Mouse (Mus musculus): Measurements from ENCODE around the gene Ano7. TPM values are rescaled to one million over a fixed set of nuclear protein-coding genes. Genes with fewer than 3 reads are reported as not detected.
"Not testable (repeated sequence)": the region's sequence is repeated elsewhere in the genome, so short reads cannot be mapped to it uniquely, and the experiment has no call there.

Gene Ano7
- total and polyA plus RNA-seq, 2 experiments from 2014 or later: 0.11 TPM; not detected in 1

DNA sequence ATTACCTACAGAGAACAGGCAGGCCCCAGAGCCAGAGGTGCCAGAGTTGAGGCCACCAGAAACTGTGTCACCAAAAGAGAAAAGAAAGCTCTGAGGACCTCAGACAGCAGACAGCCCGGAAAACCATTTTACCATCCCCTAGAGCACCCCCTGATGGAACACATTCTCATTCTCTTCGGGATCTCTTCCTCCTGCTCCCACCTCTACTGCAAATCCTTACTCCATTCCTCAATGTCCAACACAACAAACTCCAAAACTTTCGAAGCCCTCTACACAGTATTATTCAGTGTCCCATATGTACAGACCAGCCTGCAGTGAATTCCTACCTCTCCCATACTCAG lies 72.1 kb downstream of the Ano7 start:
- peak overlapping the region; percentile 93 for H3K27ac ChIP-seq (ENCODE audit: low read depth)
- no peaks in the 10 kb centered on the region for H3K27me3 ChIP-seq (ENCODE audit: control insufficient read depth, insufficient read depth, low read length)
- WGBS: 16% methylated on average over 3 of the region's 3 CpGs
- H3K36me3 ChIP-seq (replicated peaks; ENCODE audit: control insufficient read depth, insufficient read depth, low read length): peaks cover 8% of the 10 kb centered on the region
- ATAC-seq (ENCODE audit: insufficient read depth, low read depth): peak; percentile 4; the same call in 1 of the 2 replicates
- DNase-seq (ENCODE audit: low spot score): no peak
- peak overlapping the region; percentile 79 for H3K4me2 ChIP-seq (ENCODE audit: low read depth, low read length)
- peaks cover 20% of the 10 kb centered on the region for H3K4me1 ChIP-seq (ENCODE audit: control insufficient read depth, insufficient read depth)
- no peak for TF ChIP-seq EP300 (IDR thresholded peaks at IDR 0.05; ENCODE audit: low read depth)
- no peak; the same call in 1 of the 2 replicates for TF ChIP-seq CTCF (IDR thresholded peaks at IDR 0.05; ENCODE audit: low read depth)
- H3K4me3 ChIP-seq (ENCODE audit: low read depth, low read length): peak overlapping the region; percentile 71
- H3K9me3 ChIP-seq (replicated peaks; ENCODE audit: control insufficient read depth, low read length): no peaks in the 10 kb centered on the region
- peak overlapping the region; percentile 74 for H3K9ac ChIP-seq (replicated peaks; ENCODE audit: low read depth, low read length)

DNA sequence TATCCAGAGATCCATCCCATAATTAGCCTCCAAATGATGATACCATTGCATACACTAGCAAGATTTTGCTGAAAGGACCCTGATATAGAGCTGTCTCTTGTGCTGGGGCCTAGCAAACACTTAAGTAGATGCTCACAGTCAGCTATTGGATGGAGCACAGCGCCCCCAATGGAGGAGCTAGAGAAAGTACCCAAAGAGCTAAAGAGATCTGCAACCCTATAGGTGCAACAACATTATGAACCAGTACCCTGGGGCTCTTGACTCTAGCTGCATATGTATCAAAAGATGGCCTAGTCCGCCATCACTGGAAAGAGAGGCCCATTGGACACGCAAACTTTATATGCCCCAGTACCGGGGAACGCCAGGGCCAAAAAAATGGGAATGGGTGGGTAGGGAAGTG lies 76.4 kb downstream of the Ano7 start:
- H3K4me2 ChIP-seq (ENCODE audit: low read depth, low read length); H3K27me3 ChIP-seq (ENCODE audit: control insufficient read depth, insufficient read depth, low read length); H3K27ac ChIP-seq (ENCODE audit: low read depth); H3K9ac ChIP-seq (replicated peaks; ENCODE audit: low read depth, low read length); H3K4me3 ChIP-seq (ENCODE audit: low read depth, low read length); H3K36me3 ChIP-seq (replicated peaks; ENCODE audit: control insufficient read depth, insufficient read depth, low read length); H3K9me3 ChIP-seq (replicated peaks; ENCODE audit: control insufficient read depth, low read length); ATAC-seq (ENCODE audit: insufficient read depth, low read depth); DNase-seq (ENCODE audit: low spot score): not testable (repeated sequence)
- 86% methylated on average over 5 of the region's 5 CpGs for WGBS
- H3K4me1 ChIP-seq (ENCODE audit: control insufficient read depth, insufficient read depth): peaks cover 15% of the 10 kb centered on the region

DNA sequence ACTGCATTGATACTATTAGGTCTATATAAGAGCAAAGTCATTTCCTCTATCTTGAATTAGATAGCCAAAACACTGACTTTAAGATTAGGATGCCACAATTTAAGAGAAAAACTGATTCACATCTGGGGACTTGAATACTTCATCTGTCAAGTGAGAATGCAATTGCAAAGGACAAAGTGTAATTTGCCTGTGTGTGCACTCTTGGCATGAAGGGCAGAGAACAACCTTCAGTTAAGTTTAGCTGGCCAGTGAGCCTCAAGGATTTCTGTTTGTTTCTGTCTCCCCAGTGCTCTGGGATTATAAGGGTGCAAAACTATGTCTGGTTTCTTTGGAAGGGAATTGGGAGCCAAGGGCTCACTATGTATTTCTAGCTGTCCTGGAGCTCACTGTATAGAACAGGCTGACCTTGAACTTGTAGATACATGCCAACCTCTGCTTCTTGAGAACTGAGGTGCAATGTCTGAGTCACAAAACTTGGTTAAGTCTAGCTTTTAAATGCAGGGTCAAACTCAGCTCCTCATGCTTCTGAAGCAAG lies 80.1 kb downstream of the Ano7 start:
- no peaks in the 10 kb centered on the region for H3K36me3 ChIP-seq (replicated peaks; ENCODE audit: control insufficient read depth, insufficient read depth, low read length)
- H3K27ac ChIP-seq (ENCODE audit: low read depth): peak overlapping the region; percentile 64
- H3K4me1 ChIP-seq (ENCODE audit: control insufficient read depth, insufficient read depth): peaks cover 11% of the 10 kb centered on the region
- no peaks in the 10 kb centered on the region for H3K9me3 ChIP-seq (replicated peaks; ENCODE audit: control insufficient read depth, low read length)
- DNase-seq (ENCODE audit: low spot score): no peak
- H3K9ac ChIP-seq (replicated peaks; ENCODE audit: low read depth, low read length): no peak overlapping the region
- H3K4me3 ChIP-seq (ENCODE audit: low read depth, low read length): no peak overlapping the region
- H3K4me2 ChIP-seq (ENCODE audit: low read depth, low read length): no peak overlapping the region
- no peak for TF ChIP-seq CTCF (IDR thresholded peaks at IDR 0.05; ENCODE audit: low read depth)
- TF ChIP-seq EP300 (IDR thresholded peaks at IDR 0.05; ENCODE audit: low read depth): no peak
- H3K27me3 ChIP-seq (ENCODE audit: control insufficient read depth, insufficient read depth, low read length): no peaks in the 10 kb centered on the region
- ATAC-seq (ENCODE audit: insufficient read depth, low read depth): no peak

Small RNA genes lying within 50 kb of the gene (microRNA-seq; reads per million reads assigned to microRNA genes)
- gene Mir6345: not detected
- gene Mir6902: not detected

Other genes starting within 250 kb of the Ano7 start
- gene Agxt, start 238.7 kb upstream of the Ano7 start, total RNA-seq (2014; rRNA removed; ENCODE audit: low replicate concordance): 0.15 TPM in 1 of 2 replicates, not detected in the other
- 0.12 TPM in 1 of 2 replicates, not detected in the other for gene Agxt, start 238.7 kb upstream of the Ano7 start, polyA plus RNA-seq (2015; fragmentation: Nextera tagmentation; extraction: Ambion mirVana)
- 0.76 TPM in 1 of 2 replicates, not detected in the other for gene 2310007B03Rik, start 213.0 kb upstream of the Ano7 start, total RNA-seq (2014; rRNA removed; ENCODE audit: low replicate concordance)
- gene 2310007B03Rik, start 213.0 kb upstream of the Ano7 start, polyA plus RNA-seq (2015; fragmentation: Nextera tagmentation; extraction: Ambion mirVana): 0.07 and 0.29 TPM in 2 replicates
- gene Crocc2, start 205.2 kb upstream of the Ano7 start, total RNA-seq (2014; rRNA removed; ENCODE audit: low replicate concordance): 0.08 TPM in 2 replicates
- gene Crocc2, start 205.2 kb upstream of the Ano7 start, polyA plus RNA-seq (2015; fragmentation: Nextera tagmentation; extraction: Ambion mirVana): 0.34 and 0.48 TPM in 2 replicates
- 7.1 and 43.7 TPM in 2 replicates for gene Sned1, start 138.1 kb upstream of the Ano7 start, total RNA-seq (2014; rRNA removed; ENCODE audit: low replicate concordance)
- 3.0 and 3.9 TPM in 2 replicates for gene Sned1, start 138.1 kb upstream of the Ano7 start, polyA plus RNA-seq (2015; fragmentation: Nextera tagmentation; extraction: Ambion mirVana)
- gene Mterf4, start 68.0 kb upstream of the Ano7 start, total RNA-seq (2014; rRNA removed; ENCODE audit: low replicate concordance): 17.4 and 25.9 TPM in 2 replicates
- gene Mterf4, start 68.0 kb upstream of the Ano7 start, polyA plus RNA-seq (2015; fragmentation: Nextera tagmentation; extraction: Ambion mirVana): 17.8 and 20.9 TPM in 2 replicates
- gene Ppp1r7, start 31.1 kb upstream of the Ano7 start, total RNA-seq (2014; rRNA removed; ENCODE audit: low replicate concordance): 2.8 and 3.2 TPM in 2 replicates
- 38.3 and 43.0 TPM in 2 replicates for gene Ppp1r7, start 31.1 kb upstream of the Ano7 start, polyA plus RNA-seq (2015; fragmentation: Nextera tagmentation; extraction: Ambion mirVana)
- gene Pask, start 30.4 kb upstream of the Ano7 start, total RNA-seq (2014; rRNA removed; ENCODE audit: low replicate concordance): 4.3 and 5.7 TPM in 2 replicates
- 1.9 and 2.2 TPM in 2 replicates for gene Pask, start 30.4 kb upstream of the Ano7 start, polyA plus RNA-seq (2015; fragmentation: Nextera tagmentation; extraction: Ambion mirVana)
- gene Hdlbp, start 104.9 kb downstream of the Ano7 start, total RNA-seq (2014; rRNA removed; ENCODE audit: low replicate concordance): 89.0 and 107 TPM in 2 replicates
- gene Hdlbp, start 104.9 kb downstream of the Ano7 start, polyA plus RNA-seq (2015; fragmentation: Nextera tagmentation; extraction: Ambion mirVana): 154 and 159 TPM in 2 replicates
- gene Farp2, start 138.1 kb downstream of the Ano7 start, total RNA-seq (2014; rRNA removed; ENCODE audit: low replicate concordance): 4.1 and 10.5 TPM in 2 replicates
- 3.9 and 4.1 TPM in 2 replicates for gene Farp2, start 138.1 kb downstream of the Ano7 start, polyA plus RNA-seq (2015; fragmentation: Nextera tagmentation; extraction: Ambion mirVana)

Measured in heart, postnatal 0 days (tissue).